Mouse (Mus musculus): ENCODE measurements around the gene Acot7.
A peak's percentile ranks its signal among the peaks of the same experiment; 100 is the strongest.

Gene Acot7

GRCm38 (mm10) chr4:152298836-152299235, 120.9 kb downstream of the Acot7 start:
- no peak for DNase-seq (ENCODE audit: low spot score)

DNA sequence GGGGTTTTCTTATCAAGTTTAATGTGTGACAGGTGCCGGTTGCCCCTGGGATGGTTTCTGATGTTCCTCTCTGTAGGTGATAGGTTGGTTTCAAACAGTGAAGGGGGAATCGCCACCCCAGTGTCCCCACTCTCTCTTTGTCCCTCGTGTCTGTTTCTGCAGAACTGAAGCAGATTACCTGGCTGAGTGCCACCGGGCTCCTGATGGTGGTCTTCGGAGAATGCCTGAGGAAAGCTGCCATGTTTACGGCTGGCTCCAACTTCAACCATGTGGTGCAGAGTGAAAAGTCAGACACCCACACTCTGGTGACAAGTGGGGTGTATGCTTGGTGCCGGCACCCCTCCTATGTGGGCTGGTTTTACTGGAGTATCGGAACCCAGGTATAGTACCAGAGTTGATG, 122.4 kb downstream of the Acot7 start:
- no peak for DNase-seq (ENCODE audit: low spot score)

DNA sequence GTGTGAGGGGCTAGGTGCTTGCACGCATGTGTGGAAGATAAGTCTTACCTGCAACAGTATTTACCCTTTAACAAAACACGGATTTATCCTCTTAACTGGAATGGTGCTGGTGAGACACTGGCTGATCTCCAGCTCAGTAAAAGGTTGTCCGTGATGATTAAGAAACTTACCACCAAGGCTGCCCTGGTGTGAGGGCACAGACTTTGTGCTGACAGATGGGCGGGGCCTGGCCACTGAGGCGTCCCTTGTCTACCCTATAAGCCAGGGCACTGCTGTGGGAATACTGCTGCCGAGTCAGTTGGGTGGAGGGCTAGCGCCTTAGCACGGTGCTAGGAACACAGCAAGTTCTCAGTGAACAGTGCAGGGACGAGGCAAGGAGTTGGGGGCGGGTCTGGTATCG, 124.1 kb downstream of the Acot7 start:
- DNase-seq (ENCODE audit: low spot score) = no peak

DNA sequence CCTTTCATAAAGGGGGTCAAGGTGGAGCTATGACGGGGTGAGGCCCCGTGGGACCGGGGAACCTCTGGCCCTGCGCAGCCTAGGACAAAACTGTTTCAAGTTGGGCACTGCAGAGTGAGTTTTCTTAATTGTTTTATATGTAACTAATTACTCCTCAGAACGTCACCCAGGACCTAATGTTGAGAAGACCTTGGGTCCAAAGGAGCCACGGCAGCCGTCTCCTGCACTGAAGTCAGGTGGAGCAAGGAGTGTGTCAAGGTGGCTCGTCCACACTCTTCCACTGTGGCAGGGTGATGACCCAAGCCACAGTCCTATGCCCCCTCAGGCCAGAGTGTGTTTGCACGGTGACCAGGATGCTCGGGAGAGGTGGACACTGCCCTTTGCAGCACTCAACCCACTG, 125.2 kb downstream of the Acot7 start:
- no peak for DNase-seq (ENCODE audit: low spot score)

- no peak for DNase-seq (ENCODE audit: low spot score)
These were observed 126.8 kb downstream of the Acot7 start for GRCm38 (mm10) chr4:152304685-152305084.

DNA sequence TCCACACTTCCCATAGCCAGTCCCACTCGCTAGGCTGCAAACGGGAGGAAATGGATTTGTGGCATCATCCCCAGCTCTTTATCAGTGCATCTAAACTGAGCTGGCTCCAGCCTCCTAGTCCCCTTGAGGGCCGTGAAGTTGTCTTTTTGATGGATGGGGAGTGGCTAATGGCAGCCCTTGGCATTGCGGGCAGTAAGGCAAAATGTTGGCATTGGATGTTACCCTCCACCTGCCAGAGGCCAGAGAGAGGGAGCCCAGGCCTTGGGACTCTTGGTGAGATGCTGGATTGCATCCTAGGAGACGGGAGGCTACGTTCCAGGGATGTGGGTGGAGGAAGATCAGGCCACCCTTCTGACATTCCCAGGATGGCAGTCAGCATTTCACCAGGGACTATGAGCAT, 128.1 kb downstream of the Acot7 start:
- DNase-seq (ENCODE audit: low spot score) = no peak

DNA sequence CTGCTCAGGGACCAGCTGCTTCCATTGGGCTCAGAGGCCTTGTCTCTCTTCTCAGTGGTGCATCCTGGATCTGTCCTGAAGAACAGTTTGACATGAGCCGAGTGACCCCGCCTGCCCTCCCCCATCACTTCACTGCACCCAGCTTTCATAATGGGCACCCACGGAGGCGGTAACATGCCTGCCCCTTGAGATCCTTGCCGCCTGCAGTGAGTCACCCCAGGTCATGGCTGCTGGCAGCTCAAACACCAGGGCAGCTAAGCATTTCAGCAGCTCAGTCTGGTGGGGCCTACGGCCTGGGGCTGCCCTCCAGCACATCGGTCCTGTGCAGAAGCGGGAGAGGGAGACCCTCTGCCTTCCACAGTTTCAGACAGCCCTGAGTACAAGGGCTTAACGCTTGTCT, 129.6 kb downstream of the Acot7 start:
- no peak for DNase-seq (ENCODE audit: low spot score)

- no peak for DNase-seq (ENCODE audit: low spot score)
These were observed 134.3 kb downstream of the Acot7 start for GRCm38 (mm10) chr4:152312186-152312585.

DNA sequence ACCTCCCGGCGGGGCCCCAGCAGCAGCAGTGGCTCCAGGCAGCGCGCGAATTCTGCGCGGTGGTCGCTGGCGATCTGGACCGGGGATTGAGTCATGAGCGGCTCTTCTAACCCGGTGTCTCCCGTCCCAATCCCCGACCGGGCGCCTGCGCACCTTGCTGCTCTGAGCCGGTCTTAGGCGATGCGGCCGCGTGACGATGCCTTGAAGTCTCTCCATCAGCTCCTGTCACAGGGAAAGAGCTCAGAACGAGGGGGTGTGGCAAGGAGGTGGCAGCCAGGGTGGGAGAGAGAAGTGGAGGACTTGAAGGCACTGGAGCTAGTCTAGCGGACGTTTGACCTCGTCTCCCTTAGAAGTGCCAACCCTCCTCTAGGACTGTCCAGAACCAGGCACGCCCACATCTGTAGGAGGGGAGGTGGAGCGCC, 135.3 kb downstream of the Acot7 start:
- peak; percentile 25 for DNase-seq (ENCODE audit: low spot score)

GRCm38 (mm10) chr4:152313934-152314333, 136.0 kb downstream of the Acot7 start:
- no peak for DNase-seq (ENCODE audit: low spot score)

- DNase-seq (ENCODE audit: low spot score) = no peak
These were observed 137.7 kb downstream of the Acot7 start for GRCm38 (mm10) chr4:152315498-152316213.

GRCm38 (mm10) chr4:152317631-152318033, 139.7 kb downstream of the Acot7 start:
- DNase-seq (ENCODE audit: low spot score) = no peak

- peak; percentile 51 for DNase-seq (ENCODE audit: low spot score)
These were observed 140.7 kb downstream of the Acot7 start, which contains the start of gene Rnf207 for GRCm38 (mm10) chr4:152318517-152319234. TSS of gene Rnf207 (minus strand) at chr4:152318993.

Data from T-cell, adult 2 months (primary cell).